Mouse (Mus musculus) lung, postnatal 14 days (tissue): ENCODE measurements around the gene Fads2.

Source experiments
- DNase-seq: peaks from one replicate; pipeline ENCODE4 v3.0.0; 2021

Gene Fads2

GRCm38 (mm10) chr19:10040866-10041387 lies 60.6 kb downstream of the Fads2 start:
- no peak for DNase-seq

DNA sequence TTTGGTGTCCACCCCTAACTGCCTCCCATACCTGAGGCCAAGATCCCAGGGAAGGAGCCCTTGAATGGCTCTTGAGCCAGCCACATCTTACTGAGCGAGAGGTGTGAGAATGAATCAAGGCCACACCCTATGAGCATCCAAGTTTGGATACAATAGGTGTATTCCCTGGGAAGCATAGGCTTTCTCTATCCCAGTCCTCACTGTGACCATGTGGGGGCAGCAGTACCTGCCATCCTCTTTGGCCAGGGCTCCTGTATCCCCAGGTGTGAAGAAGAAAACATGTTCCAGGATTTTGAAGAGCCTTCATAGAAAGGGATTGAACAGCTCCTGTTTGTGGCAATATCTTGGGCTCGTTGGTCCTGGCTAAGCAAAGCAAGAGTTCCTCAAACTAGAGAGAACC lies 61.9 kb downstream of the Fads2 start:
- no peak for DNase-seq

DNA sequence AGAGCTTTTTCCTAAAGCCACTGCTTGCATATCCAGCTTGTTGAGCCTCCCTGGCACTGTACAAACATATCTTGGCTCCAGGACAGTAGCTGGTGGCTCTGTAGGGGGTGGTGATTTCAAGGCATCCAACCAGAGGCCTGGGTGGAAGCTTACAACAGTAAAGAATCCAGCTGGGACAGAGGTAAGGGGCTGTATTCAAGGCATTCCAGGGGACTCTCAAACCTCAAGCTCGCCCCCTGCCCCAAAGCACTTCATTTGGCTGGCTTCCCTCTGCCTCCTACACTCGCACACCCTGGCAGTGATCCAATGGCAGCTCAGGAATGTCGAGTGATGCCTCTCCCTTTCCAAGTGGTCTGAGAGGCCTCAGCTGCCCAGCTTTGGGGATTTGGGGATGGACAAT lies 62.6 kb downstream of the Fads2 start:
- DNase-seq: peak; percentile 84

GRCm38 (mm10) chr19:10038364-10038763 lies 63.2 kb downstream of the Fads2 start:
- no peak for DNase-seq

- DNase-seq: no peak
These were observed 64.0 kb downstream of the Fads2 start for GRCm38 (mm10) chr19:10037534-10037933.

DNA sequence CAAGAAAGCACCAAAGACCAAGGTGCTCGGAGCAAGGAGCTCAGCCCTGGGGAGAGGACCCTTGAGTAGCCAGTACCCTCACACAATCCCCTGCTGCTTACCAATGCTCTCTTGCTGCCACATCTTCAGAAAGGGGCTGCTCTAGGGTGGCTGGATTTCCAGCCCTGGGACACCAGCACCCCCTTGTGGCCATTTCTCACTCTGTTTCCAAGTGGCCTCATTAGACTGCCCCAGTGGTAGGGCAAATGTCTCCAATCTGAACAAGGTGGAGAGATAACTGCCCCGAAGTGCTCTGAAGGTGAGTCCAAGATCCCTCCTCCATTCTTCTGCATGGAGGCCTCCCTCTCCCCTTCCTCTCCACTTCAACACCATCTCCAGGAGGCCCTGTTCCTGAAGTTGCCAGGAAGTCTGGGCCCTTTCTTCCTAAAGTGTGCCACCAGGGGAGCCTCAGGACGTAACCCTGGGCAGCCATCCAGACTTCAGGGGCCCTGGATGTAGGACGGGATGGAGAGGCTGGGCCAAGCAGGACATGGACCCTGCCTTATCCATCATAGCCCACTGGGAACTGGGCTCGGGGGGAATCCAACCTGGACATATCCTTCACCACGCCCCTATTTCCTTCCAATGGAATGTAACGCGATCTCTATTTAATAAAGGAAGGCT lies 66.6 kb downstream of the Fads2 start:
- DNase-seq: peak; percentile 95

DNA sequence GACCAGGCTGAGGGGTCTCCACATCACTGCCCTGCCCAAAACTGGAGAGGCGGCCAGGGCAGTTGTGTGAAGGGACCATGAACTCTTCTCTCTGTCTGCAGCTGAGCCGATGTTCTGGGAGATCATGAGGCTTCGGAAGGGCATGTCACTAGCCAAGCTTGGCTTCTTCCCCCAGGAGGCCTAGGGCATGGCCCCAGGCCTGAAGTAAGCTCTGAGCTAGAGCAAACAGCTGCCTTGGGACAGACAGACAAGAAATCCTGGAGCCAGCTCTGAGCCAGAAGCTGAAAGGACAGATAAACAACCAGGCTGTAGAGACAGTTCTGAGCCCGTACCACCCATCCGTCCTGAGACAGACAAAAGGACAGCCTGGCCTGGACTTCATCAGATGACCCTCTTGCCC lies 67.2 kb downstream of the Fads2 start:
- DNase-seq: no peak

DNA sequence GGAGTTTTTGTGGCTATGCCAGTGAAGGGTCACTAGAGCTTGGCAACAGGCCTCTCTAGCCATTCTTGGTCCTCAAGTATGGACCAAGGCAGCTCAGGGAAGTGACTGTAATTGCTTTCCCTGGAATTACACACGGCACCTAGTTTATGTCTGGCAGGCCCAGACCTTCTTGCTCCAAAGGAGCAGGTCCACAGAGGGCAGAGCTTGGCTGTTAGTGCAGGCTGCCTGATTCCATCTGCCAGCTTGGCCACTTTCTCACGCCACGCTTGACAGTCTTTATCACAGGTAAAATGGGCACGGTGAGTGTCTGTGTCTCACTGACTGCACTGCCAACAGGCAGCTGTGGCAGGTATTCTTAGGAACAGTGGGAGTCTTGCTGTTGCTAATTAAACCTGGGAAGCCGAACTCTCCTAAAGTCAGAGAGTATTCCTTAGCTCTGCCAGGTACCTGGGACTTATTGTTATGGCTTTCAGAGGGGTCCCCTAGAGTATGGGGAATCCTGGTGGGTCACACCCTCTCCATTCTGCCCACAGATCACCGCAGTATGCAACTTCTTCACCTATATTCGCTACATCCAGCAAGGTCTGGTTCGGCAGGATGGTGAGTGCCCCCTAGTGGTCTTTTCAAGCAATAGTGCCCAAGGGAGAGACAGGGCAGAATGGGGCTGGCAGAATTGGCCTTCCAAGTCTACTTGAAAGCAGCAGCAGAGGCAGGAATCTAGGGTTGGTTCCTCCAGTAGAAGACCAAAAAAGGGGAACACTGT lies 68.2 kb downstream of the Fads2 start:
- DNase-seq: peak; percentile 71

- DNase-seq: no peak
These were observed 71.8 kb downstream of the Fads2 start for GRCm38 (mm10) chr19:10029746-10030145.

DNA sequence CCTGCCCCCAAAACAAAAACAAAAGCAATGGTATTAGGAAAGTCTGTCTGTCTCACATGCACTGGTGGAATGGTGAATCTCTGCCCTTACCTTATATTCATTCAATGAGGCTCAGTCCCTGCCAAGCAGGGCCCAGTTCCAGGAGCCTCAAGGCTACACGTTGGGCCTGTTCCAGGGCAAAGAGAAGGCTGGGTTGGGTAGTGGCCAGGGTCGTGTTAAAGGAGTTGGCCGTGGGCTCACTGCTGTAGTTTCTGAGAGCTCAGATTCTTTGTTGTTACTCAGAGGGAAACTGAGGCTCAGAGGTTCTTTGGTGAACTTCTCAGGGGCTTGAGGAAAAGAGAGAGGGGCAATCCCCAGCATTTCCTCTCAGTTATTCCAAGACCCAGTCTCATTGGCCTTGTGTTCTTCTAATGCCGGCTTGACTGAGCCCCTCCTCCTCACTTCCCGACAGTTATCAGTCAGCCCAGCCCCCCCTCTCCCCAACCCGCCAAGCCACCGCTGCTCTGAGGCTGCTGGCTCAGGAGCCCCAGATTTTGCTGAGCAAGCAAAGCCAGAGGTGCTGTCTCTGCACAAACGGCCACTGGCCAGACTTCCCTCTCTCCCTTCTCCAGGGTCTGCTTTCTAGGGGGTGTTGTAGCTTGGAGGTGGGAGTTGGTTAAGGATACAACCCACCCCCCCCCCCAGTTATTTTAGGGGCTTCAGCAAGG lies 76.2 kb downstream of the Fads2 start:
- DNase-seq: peak; percentile 51

DNA sequence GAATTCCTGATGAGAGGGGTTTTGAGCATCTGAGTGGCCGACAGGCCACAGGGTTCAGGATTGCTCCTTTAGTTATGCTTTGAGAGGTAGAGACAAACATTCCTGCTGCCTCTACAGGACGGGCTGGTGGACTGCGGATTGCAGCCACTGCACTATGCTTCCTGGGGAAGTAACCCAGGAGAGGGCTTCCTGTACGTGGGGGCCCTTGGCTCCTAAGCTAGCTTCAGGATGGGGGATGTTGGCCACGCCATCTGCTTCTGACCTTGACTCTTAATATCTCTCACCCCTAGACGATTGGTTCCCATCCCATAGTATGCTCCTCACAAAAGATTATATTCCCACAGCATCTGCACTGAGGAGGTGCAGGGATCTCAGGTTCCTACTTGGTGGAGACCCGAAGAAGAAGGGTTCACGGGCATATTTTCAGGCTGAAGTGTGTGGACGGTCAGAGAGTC lies 78.2 kb downstream of the Fads2 start:
- DNase-seq: no peak

DNA sequence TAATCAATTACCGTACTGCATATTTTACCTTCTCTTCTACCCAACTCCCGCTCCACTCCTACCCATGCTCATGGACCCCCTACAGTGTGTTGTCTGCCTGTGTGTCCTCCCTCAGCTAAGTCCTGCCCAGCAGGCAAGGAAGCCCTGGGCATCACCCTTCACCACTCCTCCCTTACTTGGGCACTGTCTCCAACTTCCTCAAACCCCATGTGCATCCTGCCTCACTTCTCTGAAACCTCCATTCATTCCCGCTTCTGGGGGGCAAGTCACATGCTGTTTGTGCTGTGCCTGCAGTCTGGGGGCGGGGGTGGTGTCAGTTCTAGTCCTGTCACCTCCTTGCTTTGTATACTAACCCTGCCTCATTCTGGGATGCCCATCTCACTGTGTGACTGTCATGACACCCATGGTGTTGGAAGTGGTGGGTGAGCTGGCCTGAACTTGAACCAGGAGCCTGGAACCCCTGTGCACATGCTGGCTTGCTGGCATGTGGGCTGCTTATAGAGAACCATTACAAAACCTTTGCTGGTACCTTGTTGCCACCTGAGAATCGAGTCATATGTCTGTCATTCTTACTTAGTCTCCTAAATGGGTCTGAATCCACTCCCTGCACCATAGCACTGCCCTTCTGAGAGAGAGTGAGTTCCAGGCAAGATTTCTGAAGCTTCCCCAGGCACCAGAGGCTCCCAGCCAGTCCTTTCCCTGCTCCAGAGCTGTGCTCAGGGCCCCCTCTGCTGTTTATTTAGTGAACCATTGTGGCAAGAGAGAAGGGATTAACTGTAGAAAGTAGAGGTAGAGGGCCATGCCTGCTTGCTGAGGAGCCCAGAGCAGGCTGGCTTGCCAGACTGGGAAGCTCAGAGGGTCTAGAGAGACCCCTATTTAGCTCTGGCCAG lies 78.9 kb downstream of the Fads2 start:
- peak; percentile 51 for DNase-seq

- no peak for DNase-seq
These were observed 79.6 kb downstream of the Fads2 start for GRCm38 (mm10) chr19:10021981-10022380.

DNA sequence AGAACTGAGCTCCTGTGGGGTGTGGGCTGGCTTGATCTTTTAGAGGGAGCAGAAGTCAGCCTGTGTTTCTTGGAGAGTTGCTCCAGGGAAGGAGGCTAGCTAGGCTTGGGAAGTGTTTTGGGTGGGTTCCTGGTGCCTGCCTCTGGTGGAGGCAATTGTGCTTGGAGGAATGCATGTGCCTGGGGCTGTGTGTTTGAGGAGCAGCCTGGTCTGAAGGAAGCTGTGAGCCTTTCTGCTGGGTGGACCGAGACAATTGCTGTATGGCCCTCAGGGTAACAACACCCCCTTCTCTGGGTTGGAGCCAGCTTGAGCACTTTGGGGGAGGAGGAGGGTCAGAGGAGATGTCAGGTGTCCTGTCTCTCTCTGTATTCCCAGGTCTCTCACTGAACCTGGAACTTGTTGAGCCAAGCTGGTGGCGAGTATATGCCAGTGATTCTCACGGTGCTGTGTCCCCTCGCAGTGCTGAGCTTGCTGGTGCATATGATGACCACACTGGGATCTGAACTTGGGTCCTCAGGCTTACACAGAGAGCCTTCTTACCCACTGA lies 82.3 kb downstream of the Fads2 start:
- no peak for DNase-seq

- DNase-seq: no peak
These were observed 83.1 kb downstream of the Fads2 start for GRCm38 (mm10) chr19:10018527-10018818.

DNA sequence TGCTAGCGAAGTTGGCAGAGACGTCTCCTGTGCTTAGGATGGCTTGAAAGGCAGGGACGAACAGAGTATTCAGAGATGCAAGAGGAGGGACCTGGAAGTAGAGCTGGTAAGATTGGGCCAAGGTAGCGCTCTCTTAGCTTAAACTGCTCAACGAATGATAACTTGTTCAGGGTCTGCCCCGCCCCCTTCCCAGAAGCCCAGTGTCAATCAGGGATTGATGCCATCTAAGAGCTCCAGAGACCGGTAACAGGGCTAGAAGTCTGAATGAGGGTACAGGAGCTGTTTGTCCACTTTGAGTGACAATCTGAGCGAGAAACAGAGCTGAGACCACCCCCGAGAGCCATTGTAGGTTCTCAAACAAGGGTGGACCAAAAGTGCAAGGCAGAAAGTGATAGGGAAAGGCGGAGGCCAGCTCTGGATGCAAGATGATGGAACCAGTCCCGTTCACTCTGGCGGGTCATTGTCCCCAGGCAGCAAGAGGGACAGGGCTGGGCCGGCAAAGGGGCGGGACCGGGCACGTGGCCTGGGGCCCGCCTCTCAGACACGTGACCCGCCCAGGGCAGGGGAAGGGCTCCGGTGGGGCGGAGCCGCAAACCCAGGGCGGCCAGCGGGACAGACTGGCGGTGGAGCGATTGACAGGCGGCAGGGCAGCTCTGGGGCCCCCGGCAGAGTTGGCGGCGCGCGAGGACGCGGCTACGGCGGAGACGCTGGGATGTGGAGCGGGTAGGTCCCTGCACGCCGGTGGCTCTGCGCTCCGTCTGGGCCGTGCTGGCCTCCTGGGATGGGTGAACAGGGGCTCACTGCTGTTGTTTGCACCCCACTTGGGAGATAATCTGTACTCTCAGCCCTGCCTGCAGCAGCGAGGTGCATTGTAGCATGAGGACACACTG lies 83.7 kb downstream of the Fads2 start:
- DNase-seq: peak; percentile 93

GRCm38 (mm10) chr19:10016151-10016550 lies 85.4 kb downstream of the Fads2 start:
- no peak for DNase-seq

DNA sequence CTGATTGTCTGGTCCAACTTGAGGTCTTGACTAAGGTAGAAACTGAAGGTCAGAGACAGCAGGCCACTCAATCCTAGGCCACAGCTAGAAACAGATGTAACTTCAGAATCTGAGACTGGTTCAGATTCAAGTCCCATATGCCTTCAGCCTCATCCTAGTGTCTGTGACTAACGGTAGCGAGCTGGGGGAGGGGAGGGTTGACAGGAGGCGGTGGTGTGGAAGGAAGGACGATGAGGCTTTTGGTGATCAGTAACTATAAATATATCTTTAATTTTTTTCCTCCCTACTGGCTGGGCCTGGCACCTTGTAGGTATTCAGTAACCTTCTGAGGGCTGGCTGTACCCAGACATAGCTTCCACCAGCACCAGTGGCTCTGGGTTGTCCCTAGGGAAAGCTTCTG lies 86.1 kb downstream of the Fads2 start:
- no peak for DNase-seq

GRCm38 (mm10) chr19:10014824-10015223 lies 86.7 kb downstream of the Fads2 start:
- DNase-seq: no peak

GRCm38 (mm10) chr19:10013913-10014312 lies 87.6 kb downstream of the Fads2 start:
- no peak for DNase-seq

GRCm38 (mm10) chr19:10013348-10013747 lies 88.2 kb downstream of the Fads2 start:
- no peak for DNase-seq
